Mouse (Mus musculus): ENCODE measurements around the gene Glb1l.

DNA sequence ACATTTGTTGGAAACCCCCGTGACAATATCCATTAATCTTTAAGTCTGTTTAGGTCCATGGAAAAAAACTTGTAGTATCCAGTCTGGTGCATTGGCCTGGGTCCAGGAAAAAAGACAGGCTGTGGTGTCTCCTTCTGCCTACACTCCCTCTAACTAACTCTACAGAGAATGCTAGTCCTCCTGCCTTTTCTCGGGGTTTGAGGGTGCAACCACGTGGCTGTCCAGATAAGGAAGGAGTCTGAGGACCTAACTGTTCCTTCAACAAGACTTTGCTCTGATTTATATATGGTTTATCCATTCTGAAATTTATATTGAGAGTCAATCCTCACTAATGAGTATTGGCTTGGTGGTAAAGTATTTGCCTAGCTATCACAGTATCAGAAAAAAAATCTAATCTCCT is 54.8 kb downstream of the Glb1l start:
- no peak for TF ChIP-seq POLR2A (IDR thresholded peaks at IDR 0.05; ENCODE audit: low read depth, low read length)
- no peak for TF ChIP-seq TBP (conservative IDR thresholded peaks at IDR 0.05; ENCODE audit: low read depth, low read length)
- TF ChIP-seq MAX (IDR thresholded peaks at IDR 0.05; ENCODE audit: low read length) = no peak
- TF ChIP-seq CTCF (conservative IDR thresholded peaks at IDR 0.05 in 1 of 2, IDR thresholded peaks at IDR 0.05 in 1 of 2; ENCODE audit: low read depth in 2 of 2, low read length in 2 of 2) = no peak
- TF ChIP-seq RAD21 (IDR thresholded peaks at IDR 0.05; ENCODE audit: low read depth, low read length) = no peak
- no peak for TF ChIP-seq CHD1 (IDR thresholded peaks at IDR 0.05; ENCODE audit: low read depth, low read length)
- no peak for TF ChIP-seq JUN (IDR thresholded peaks at IDR 0.05; ENCODE audit: insufficient read depth, low read depth, low read length)
- no peak for TF ChIP-seq NRF1 (IDR thresholded peaks at IDR 0.05; ENCODE audit: low read depth, low read length)
- no peak for TF ChIP-seq POLR2AphosphoS2 (IDR thresholded peaks at IDR 0.05; ENCODE audit: low read depth, low read length)
